Mouse (Mus musculus) olfactory bulb, adult 2 months (tissue): ENCODE measurements at regions not wholly inside any gene's neighbourhood (a gene's known extent, or its start where the extent isn't known, plus 50 kb on each side); places are given as distances from the start of the nearest gene placed in this dataset.

Source experiments
- CTCF ChIP-seq: fragments of 200-500 bp; IDR thresholded peaks from 2 replicates; pipeline ENCODE4 v1.5.1; 2012; ENCODE audit warnings: low read depth, mild to moderate bottlenecking, low read length, moderate library complexity; ENCODE audit not compliant: insufficient read depth
- POLR2A ChIP-seq: fragments of 200-500 bp; IDR thresholded peaks from 2 replicates; pipeline ENCODE4 v1.6.1; 2012; ENCODE audit warnings: mild to moderate bottlenecking, low read depth, low read length, moderate library complexity; ENCODE audit not compliant: insufficient read depth

- no peak for TF ChIP-seq CTCF
- TF ChIP-seq POLR2A = no peak
Observed at GRCm38 (mm10) chr14:72835158-72835557, 125.4 kb upstream of the Fndc3a start.
